Mouse (Mus musculus) G1E (cell line): ENCODE measurements at regions not wholly inside any gene's neighbourhood (a gene's known extent, or its start where the extent isn't known, plus 50 kb on each side); places are given as distances from the start of the nearest gene placed in this dataset.

Experiments used
- ATAC-seq: 2 replicates; pipeline ENCODE4 v1.8.0; 2016; ENCODE audit warnings: mild to moderate bottlenecking; ENCODE audit not compliant: insufficient number of reproducible peaks, poor library complexity, low FRiP score, severe bottlenecking; ENCODE audit errors: extremely low read depth
- DNase-seq: peaks from one replicate; pipeline ENCODE4 v3.0.0; 2012; ENCODE audit warnings: low spot score
- H3K27me3 ChIP-seq: 2 replicates; pipeline ENCODE4 v1.6.1; 2012; ENCODE audit warnings: mild to moderate bottlenecking, low read length, inconsistent platforms; ENCODE audit not compliant: insufficient read depth
- H3K36me3 ChIP-seq: replicated peaks from 2 replicates; pipeline ENCODE3; 2012; ENCODE audit warnings: mild to moderate bottlenecking, inconsistent platforms
- H3K4me1 ChIP-seq: 2 replicates; pipeline ENCODE4 v1.6.1; 2012; ENCODE audit warnings: low read depth, low read length, inconsistent platforms, mixed read lengths; ENCODE audit not compliant: insufficient read depth
- H3K4me3 ChIP-seq: 2 replicates; pipeline ENCODE4 v1.5.1; 2012; ENCODE audit warnings: low read depth, mild to moderate bottlenecking, inconsistent platforms, low read length, moderate library complexity, mixed read lengths
- H3K9me3 ChIP-seq: replicated peaks from 2 replicates; pipeline ENCODE4 v1.6.1; 2012; ENCODE audit warnings: inconsistent platforms
- CTCF ChIP-seq: IDR thresholded peaks from 2 replicates; pipeline ENCODE4 v1.5.1; 2012; ENCODE audit warnings: low read depth, low read length, inconsistent platforms, mixed read lengths
- GATA1 ChIP-seq: IDR thresholded peaks from 2 replicates; pipeline ENCODE4 v1.6.1; 2012; ENCODE audit warnings: borderline replicate concordance, low read length, inconsistent platforms, mixed read lengths
- GATA2 ChIP-seq: IDR thresholded peaks from 2 replicates; pipeline ENCODE4 v1.6.1; 2012; ENCODE audit warnings: low read depth, low read length, inconsistent platforms, borderline replicate concordance
- POLR2AphosphoS5 ChIP-seq: IDR thresholded peaks from 2 replicates; pipeline ENCODE4 v1.6.1; 2012; ENCODE audit warnings: low read depth, low read length, inconsistent platforms; ENCODE audit not compliant: insufficient replicate concordance
- TAL1 ChIP-seq: conservative IDR thresholded peaks from 2 replicates; pipeline ENCODE4 v1.6.1; 2012; ENCODE audit warnings: low read depth, low read length, inconsistent platforms, mixed read lengths

GRCm38 (mm10) chr5:118815783-118816182 is 255.3 kb downstream of the Med13l start:
- Histone ChIP-seq H3K9me3 (peaks cover 85% of the 10 kb centered on the region), H3K4me3 (no peak overlapping the region), H3K4me1 (no peaks in the 10 kb centered on the region), H3K27me3 (no peaks in the 10 kb centered on the region; the same call in 1 of the 2 replicates), H3K36me3 (no peaks in the 10 kb centered on the region)
- no peak for TF ChIP-seq GATA2
- TF ChIP-seq GATA1 = no peak
- no peak for TF ChIP-seq TAL1
- TF ChIP-seq POLR2AphosphoS5 = no peak
- no peak for TF ChIP-seq CTCF
- no peak for ATAC-seq
- no peak for DNase-seq

DNA sequence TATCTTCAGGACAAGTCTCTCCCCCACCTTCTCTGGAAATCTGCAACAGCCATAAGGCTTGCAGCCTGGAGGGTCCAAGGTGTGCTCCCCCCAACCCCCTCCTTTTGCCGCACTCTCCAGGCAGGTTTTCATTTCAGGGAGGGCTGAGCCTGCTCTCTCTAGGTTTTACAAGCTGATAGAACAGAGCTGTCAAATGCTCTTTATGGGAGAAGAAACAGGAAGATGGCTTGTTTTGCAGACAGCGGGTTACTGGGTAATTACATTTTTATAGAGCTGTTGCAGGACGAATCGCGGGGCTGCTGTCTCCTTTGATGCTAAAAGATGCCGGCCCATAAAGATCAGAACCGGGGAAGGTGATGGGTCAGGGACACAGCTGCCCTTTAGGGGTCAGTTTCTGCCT is 257.8 kb downstream of the Med13l start:
- no peaks in the 10 kb centered on the region; the same call in 1 of the 2 replicates for H3K27me3 ChIP-seq
- DNase-seq = no peak
- no peak for TF ChIP-seq CTCF
- peaks cover 82% of the 10 kb centered on the region for H3K9me3 ChIP-seq
- no peaks in the 10 kb centered on the region for H3K4me1 ChIP-seq
- no peaks in the 10 kb centered on the region for H3K36me3 ChIP-seq
- no peak overlapping the region for H3K4me3 ChIP-seq
- no peak for ATAC-seq

DNA sequence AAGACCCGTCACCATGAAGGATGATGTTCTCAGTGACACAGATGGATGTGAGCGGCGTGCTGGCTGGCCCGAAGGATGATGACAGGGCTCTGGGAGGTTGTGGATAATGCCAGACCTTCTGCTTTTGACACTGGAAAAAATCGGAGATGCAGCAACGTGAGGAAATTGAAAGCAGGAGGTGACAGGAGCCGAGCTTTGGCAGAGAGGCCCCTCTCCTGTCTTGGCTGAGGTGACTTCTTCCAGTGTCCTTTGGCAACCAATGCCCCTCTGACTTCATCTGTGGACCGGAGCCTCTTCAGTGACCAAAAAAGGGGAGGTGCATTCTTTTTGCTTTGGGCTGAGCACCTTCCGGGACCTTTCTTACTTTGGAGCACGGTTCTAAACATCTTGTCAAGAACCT is 264.3 kb downstream of the Med13l start:
- Histone ChIP-seq H3K27me3 (no peaks in the 10 kb centered on the region; the same call in 1 of the 2 replicates), H3K4me3 (no peak overlapping the region), H3K9me3 (peaks cover 71% of the 10 kb centered on the region), H3K4me1 (no peaks in the 10 kb centered on the region), H3K36me3 (no peaks in the 10 kb centered on the region)
- no peak for TF ChIP-seq CTCF
- no peak for TF ChIP-seq POLR2AphosphoS5
- ATAC-seq (no peak), DNase-seq (no peak)

DNA sequence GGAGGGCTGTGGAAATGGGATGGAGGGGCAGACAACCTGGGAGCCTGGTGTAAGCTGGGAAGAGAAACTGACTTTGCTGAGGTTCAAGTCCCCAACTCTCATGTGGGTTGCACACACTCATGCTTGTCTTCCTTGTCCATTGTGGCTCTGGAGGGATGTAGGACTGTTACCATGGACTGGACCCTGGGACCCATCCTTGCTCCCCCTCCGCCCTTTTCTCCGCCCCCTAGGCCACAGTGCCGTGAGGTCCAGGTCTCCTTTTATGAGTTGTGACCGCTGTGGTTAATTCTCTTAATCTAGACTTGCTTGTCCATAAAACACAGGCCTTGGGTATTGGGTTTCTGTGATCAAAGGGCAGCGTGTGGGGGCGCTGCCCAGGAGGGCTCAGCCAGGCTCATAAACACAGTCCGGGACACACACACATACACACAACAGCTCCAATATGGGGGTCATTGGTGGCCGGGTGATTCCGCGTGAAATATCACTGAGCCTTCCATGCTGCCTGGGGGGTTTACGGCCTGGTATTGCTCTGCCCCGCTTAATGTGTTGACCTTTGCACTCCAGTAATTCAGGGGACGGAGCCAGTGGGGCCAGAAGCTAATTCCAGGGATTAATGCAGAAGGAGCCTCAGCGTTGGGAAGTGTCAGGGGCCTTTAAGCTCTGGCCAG is 268.7 kb downstream of the Med13l start:
- Histone ChIP-seq H3K9me3 (peaks cover 70% of the 10 kb centered on the region), H3K27me3 (no peaks in the 10 kb centered on the region; the same call in 1 of the 2 replicates), H3K4me1 (no peaks in the 10 kb centered on the region), H3K36me3 (no peaks in the 10 kb centered on the region), H3K4me3 (no peak overlapping the region)
- TF ChIP-seq GATA2 (no peak), POLR2AphosphoS5 (no peak), GATA1 (no peak), TAL1 (no peak), CTCF (no peak)
- ATAC-seq (no peak), DNase-seq (no peak)

- Histone ChIP-seq H3K27me3 (no peaks in the 10 kb centered on the region), H3K36me3 (no peaks in the 10 kb centered on the region), H3K9me3 (peaks cover 71% of the 10 kb centered on the region), H3K4me1 (no peaks in the 10 kb centered on the region), H3K4me3 (no peak overlapping the region)
- ATAC-seq (no peak), DNase-seq (no peak)
- no peak for TF ChIP-seq TAL1
- TF ChIP-seq CTCF = no peak
- no peak for TF ChIP-seq POLR2AphosphoS5
- TF ChIP-seq GATA1 = no peak
- TF ChIP-seq GATA2 = no peak
Observed at GRCm38 (mm10) chr5:118832701-118833100, 272.2 kb downstream of the Med13l start.

DNA sequence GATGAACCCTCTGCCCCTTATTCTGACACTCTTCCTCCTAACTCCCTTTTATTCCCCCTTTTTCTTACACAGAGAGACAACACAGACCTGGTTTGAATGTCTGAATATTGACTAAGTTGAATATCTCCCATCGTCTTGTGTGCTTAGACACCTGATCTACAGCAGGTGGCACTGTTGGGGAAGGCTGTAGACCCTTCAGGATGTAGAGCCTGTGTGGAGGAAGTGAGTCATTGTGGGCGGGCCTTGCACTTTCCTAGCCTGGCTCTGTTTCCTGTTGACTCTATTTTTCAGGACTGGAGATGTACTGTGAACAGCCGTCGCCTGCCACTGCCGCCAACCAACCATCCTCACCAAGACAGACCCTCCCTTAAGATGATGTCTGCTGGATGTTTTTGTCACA is 273.6 kb downstream of the Med13l start:
- H3K36me3 ChIP-seq = no peaks in the 10 kb centered on the region

More for the DNA sequence above, 273.6 kb downstream of the Med13l start:
- Histone ChIP-seq H3K27me3 (no peaks in the 10 kb centered on the region), H3K4me1 (no peaks in the 10 kb centered on the region), H3K4me3 (no peak overlapping the region), H3K9me3 (peaks cover 75% of the 10 kb centered on the region)
- ATAC-seq (no peak), DNase-seq (no peak)
- TF ChIP-seq GATA2 (no peak), TAL1 (no peak), POLR2AphosphoS5 (no peak), CTCF (no peak), GATA1 (no peak)
